Mouse (Mus musculus) forebrain, embryonic 11.5 days (tissue): ENCODE measurements around the gene Pip5k1b. TPM values are rescaled to one million over a fixed set of nuclear protein-coding genes. Genes with fewer than 3 reads are reported as not detected.

Source experiments
- ATAC-seq: fragments of 200-750 bp; cut with Nextera tagmentation; replicated peaks from 2 replicates; pipeline ENCODE4 v1.8.0; 2017; ENCODE audit warnings: moderate TSS enrichment; ENCODE audit not compliant: low FRiP score
- DNase-seq: peaks from one replicate; pipeline ENCODE4 v3.0.0-alpha.2; 2017; ENCODE audit warnings: low spot score
- H3K27ac ChIP-seq: fragments of 300-500 bp; sonication (generic); 2 replicates; pipeline ENCODE4 v1.5.1; 2014; ENCODE audit warnings: low read depth, low read length
- H3K27me3 ChIP-seq: fragments of 300-500 bp; sonication (generic); 2 replicates; pipeline ENCODE4 v1.6.1; 2014; ENCODE audit warnings: mild to moderate bottlenecking, low read length, mixed read lengths; ENCODE audit not compliant: control insufficient read depth, insufficient read depth
- H3K36me3 ChIP-seq: fragments of 300-500 bp; sonication (generic); 2 replicates; pipeline ENCODE4 v1.6.1; 2014; ENCODE audit warnings: mild to moderate bottlenecking, low read length, moderate library complexity, mixed read lengths; ENCODE audit not compliant: control insufficient read depth, insufficient read depth
- H3K4me1 ChIP-seq: fragments of 300-500 bp; sonication (generic); replicated peaks from 2 replicates; pipeline ENCODE4 v1.6.1; 2014; ENCODE audit warnings: low read length, mixed read lengths; ENCODE audit not compliant: control insufficient read depth, insufficient read depth
- H3K4me2 ChIP-seq: fragments of 300-500 bp; sonication (generic); 2 replicates; pipeline ENCODE4 v1.6.1; 2014; ENCODE audit warnings: low read depth, mild to moderate bottlenecking, low read length, moderate library complexity, mixed read lengths; ENCODE audit not compliant: severe bottlenecking
- H3K4me3 ChIP-seq: fragments of 300-500 bp; sonication (generic); 2 replicates; pipeline ENCODE4 v1.5.1; 2014; ENCODE audit warnings: low read depth, low read length
- H3K9ac ChIP-seq: fragments of 300-500 bp; sonication (generic); 2 replicates; pipeline ENCODE4 v1.6.1; 2014; ENCODE audit warnings: low read length
- H3K9me3 ChIP-seq: fragments of 300-500 bp; sonication (generic); 2 replicates; pipeline ENCODE4 v1.6.1; 2016; ENCODE audit warnings: low read length, mixed read lengths; ENCODE audit not compliant: control insufficient read depth
- WGBS: fragments of 180-500 bp; shearing (Covaris S2); extraction: QIAGEN DNeasy Blood & Tissue Kit; methylation state at CpG from one replicate; pipeline ENCODE4 v1.1.7; 2014; 5-methylcytosine and 5-hydroxymethylcytosine counted together
- polyA plus RNA-seq: library from polyadenylated mRNA; unstranded; fragments of >200 nt; fragmentation: Nextera tagmentation; extraction: Ambion mirVana; gene quantifications from 2 replicates; pipeline ENCODE4 v1.2.1, GENCODE M21; 2014

The Pip5k1b gene
- polyA plus RNA-seq, 1 experiment from 2014 or later, result 2.2 TPM

- peaks cover 6% of the 10 kb centered on the region; the same call in 1 of the 2 replicates for H3K4me1 ChIP-seq
- no peaks in the 10 kb centered on the region for H3K27me3 ChIP-seq
- H3K4me3 ChIP-seq, result no peak overlapping the region
- no peak for DNase-seq
- no peak for ATAC-seq
- no peak overlapping the region for H3K4me2 ChIP-seq
- H3K36me3 ChIP-seq, result no peaks in the 10 kb centered on the region
- 86% methylated on average over 2 of the region's 2 CpGs for WGBS
- no peaks in the 10 kb centered on the region for H3K9me3 ChIP-seq
- H3K27ac ChIP-seq, result no peak overlapping the region
- no peak overlapping the region for H3K9ac ChIP-seq
Measured at GRCm38 (mm10) chr19:24327921-24328320, 227.8 kb downstream of the Pip5k1b start.

GRCm38 (mm10) chr19:24326969-24327368 lies 228.7 kb downstream of the Pip5k1b start:
- peaks cover 6% of the 10 kb centered on the region; the same call in 1 of the 2 replicates for H3K4me1 ChIP-seq
- no peaks in the 10 kb centered on the region for H3K9me3 ChIP-seq
- DNase-seq (no peak), ATAC-seq (no peak; the same call in 1 of the 2 replicates)
- H3K9ac ChIP-seq, result no peak overlapping the region
- H3K4me2 ChIP-seq, result no peak overlapping the region
- WGBS, result 23% methylated on average over 1 of the region's 1 CpGs
- H3K27ac ChIP-seq, result no peak overlapping the region
- no peaks in the 10 kb centered on the region for H3K36me3 ChIP-seq
- H3K27me3 ChIP-seq, result no peaks in the 10 kb centered on the region
- no peak overlapping the region for H3K4me3 ChIP-seq

GRCm38 (mm10) chr19:24325692-24326091 lies 230.0 kb downstream of the Pip5k1b start:
- DNase-seq (no peak), ATAC-seq (no peak)
- H3K4me2 ChIP-seq, result no peak overlapping the region
- no peaks in the 10 kb centered on the region for H3K9me3 ChIP-seq
- H3K36me3 ChIP-seq, result no peaks in the 10 kb centered on the region
- WGBS, result 84% methylated on average over 6 of the region's 6 CpGs
- H3K4me3 ChIP-seq, result no peak overlapping the region
- no peak overlapping the region for H3K27ac ChIP-seq
- H3K4me1 ChIP-seq, result peaks cover 6% of the 10 kb centered on the region; the same call in 1 of the 2 replicates
- H3K27me3 ChIP-seq, result no peaks in the 10 kb centered on the region
- no peak overlapping the region for H3K9ac ChIP-seq

- ATAC-seq (no peak), DNase-seq (no peak)
- no peak overlapping the region for H3K9ac ChIP-seq
- no peaks in the 10 kb centered on the region for H3K9me3 ChIP-seq
- no peak overlapping the region for H3K4me3 ChIP-seq
- WGBS, result 41% methylated on average over 10 of the region's 10 CpGs
- no peaks in the 10 kb centered on the region for H3K36me3 ChIP-seq
- H3K27ac ChIP-seq, result no peak overlapping the region
- no peak overlapping the region for H3K4me2 ChIP-seq
- H3K4me1 ChIP-seq, result peaks cover 6% of the 10 kb centered on the region; the same call in 1 of the 2 replicates
- no peaks in the 10 kb centered on the region for H3K27me3 ChIP-seq
Measured at GRCm38 (mm10) chr19:24323841-24324613, 231.6 kb downstream of the Pip5k1b start.

GRCm38 (mm10) chr19:24321900-24322311 lies 233.8 kb downstream of the Pip5k1b start:
- ATAC-seq, result no peak
- Histone ChIP-seq H3K27ac (no peak overlapping the region), H3K4me3 (no peak overlapping the region), H3K27me3 (no peaks in the 10 kb centered on the region), H3K36me3 (no peaks in the 10 kb centered on the region), H3K9ac (no peak overlapping the region), H3K4me1 (peaks cover 11% of the 10 kb centered on the region; the same call in 1 of the 2 replicates), H3K9me3 (no peaks in the 10 kb centered on the region), H3K4me2 (no peak overlapping the region)
- 93% methylated on average over 8 of the region's 8 CpGs for WGBS
- no peak for DNase-seq

GRCm38 (mm10) chr19:24321211-24321899 lies 234.3 kb downstream of the Pip5k1b start:
- Histone ChIP-seq H3K27me3 (no peaks in the 10 kb centered on the region), H3K4me3 (no peak overlapping the region), H3K4me2 (no peak overlapping the region), H3K4me1 (peaks cover 10% of the 10 kb centered on the region; the same call in 1 of the 2 replicates), H3K27ac (no peak overlapping the region), H3K9ac (no peak overlapping the region), H3K36me3 (no peaks in the 10 kb centered on the region), H3K9me3 (no peaks in the 10 kb centered on the region)
- DNase-seq (no peak), ATAC-seq (no peak)
- 85% methylated on average over 6 of the region's 6 CpGs for WGBS

- no peaks in the 10 kb centered on the region for H3K27me3 ChIP-seq
- no peaks in the 10 kb centered on the region for H3K9me3 ChIP-seq
- no peak overlapping the region for H3K4me2 ChIP-seq
- no peaks in the 10 kb centered on the region for H3K36me3 ChIP-seq
- H3K9ac ChIP-seq, result no peak overlapping the region
- ATAC-seq (no peak), DNase-seq (no peak)
- 86% methylated on average over 10 of the region's 10 CpGs for WGBS
- no peak overlapping the region for H3K4me3 ChIP-seq
- peaks cover 5% of the 10 kb centered on the region; the same call in 1 of the 2 replicates for H3K4me1 ChIP-seq
- H3K27ac ChIP-seq, result no peak overlapping the region
Measured at GRCm38 (mm10) chr19:24318172-24318571, 237.5 kb downstream of the Pip5k1b start.

GRCm38 (mm10) chr19:24317731-24318130 lies 237.9 kb downstream of the Pip5k1b start:
- 92% methylated on average over 2 of the region's 2 CpGs for WGBS
- Histone ChIP-seq H3K9ac (no peak overlapping the region), H3K36me3 (no peaks in the 10 kb centered on the region), H3K27me3 (no peaks in the 10 kb centered on the region), H3K4me3 (no peak overlapping the region), H3K4me2 (no peak overlapping the region), H3K9me3 (no peaks in the 10 kb centered on the region), H3K4me1 (peaks cover 5% of the 10 kb centered on the region; the same call in 1 of the 2 replicates), H3K27ac (no peak overlapping the region)
- ATAC-seq (no peak), DNase-seq (no peak)
